Comparison of ENCODE assay signal across 23 mouse cellular contexts in genomic region chr3:65385771-65386170, GRCm38 (mm10). TPM values are rescaled to one million over a fixed set of nuclear protein-coding genes. Genes with fewer than 3 reads are reported as not detected.
A peak's percentile ranks its signal among the peaks of the same experiment; 100 is the strongest.
DNase-seq lines count a peak whose midpoint lies in the region; ATAC-seq and TF ChIP-seq lines count a peak whose summit lies in the region.
"Had no signal": no experiment of that assay in that cellular context is flagged by ENCODE, and none has a peak within 500 bp of the region (broad histone marks: within the 10 kb centered on the region; RNA-seq: fewer than 3 reads in every experiment).

No protein-coding gene starts in this region.

- no peak for TF ChIP-seq POLR2A in lung, adult 2 months (IDR thresholded peaks at IDR 0.05; ENCODE audit: borderline replicate concordance, extremely low read depth, low read depth, low read length)

- H3K4me1 ChIP-seq in lung, postnatal 0 days (ENCODE audit: insufficient read depth, low read depth, low read length) = no peaks in the 10 kb centered on the region
- peaks cover 3% of the 10 kb centered on the region for H3K4me1 ChIP-seq in lung, adult 2 months (ENCODE audit: control insufficient read depth, insufficient read depth, low read length)
- peaks cover 5% of the 10 kb centered on the region for H3K4me1 ChIP-seq in heart, postnatal 0 days (ENCODE audit: control insufficient read depth, insufficient read depth)
- peaks cover 9% of the 10 kb centered on the region; the same call in 1 of the 2 replicates for H3K4me1 ChIP-seq in kidney, embryonic 15.5 days

- H3K36me3 ChIP-seq in lung, postnatal 0 days (ENCODE audit: insufficient read depth, low read length) = peaks cover 18% of the 10 kb centered on the region; the same call in 1 of the 2 replicates
- H3K36me3 ChIP-seq in heart, postnatal 0 days (replicated peaks; ENCODE audit: control insufficient read depth, insufficient read depth, low read length) = peaks cover 62% of the 10 kb centered on the region
- H3K36me3 ChIP-seq in kidney, embryonic 15.5 days = peaks cover 91% of the 10 kb centered on the region

- peak; percentile 74 for ATAC-seq in lung, postnatal 0 days
- ATAC-seq in heart, postnatal 0 days (ENCODE audit: insufficient read depth, low read depth) = no peak
- no peak for ATAC-seq in kidney, embryonic 15.5 days (replicated peaks; ENCODE audit: low FRiP score)
- ATAC-seq: activated CD4-positive, CD25-positive, alpha-beta regulatory T cell, adult 4 months; CD4-positive, CD25-positive, alpha-beta regulatory T cell, adult 4 months; inflammation-experienced regulatory T-cells, adult 6 months; midbrain, embryonic 13.5 days had no signal

- no peak overlapping the region; the same call in 1 of the 2 replicates for H3K4me3 ChIP-seq in gastrocnemius, adult 2 months
- H3K4me3 ChIP-seq in lung, postnatal 0 days (ENCODE audit: low read depth, low read length) = no peak overlapping the region
- H3K4me3 ChIP-seq in lung, adult 2 months (replicated peaks; ENCODE audit: extremely low read depth, low read depth, low read length) = no peak overlapping the region
- H3K4me3 ChIP-seq in heart, postnatal 0 days (ENCODE audit: low read depth, low read length) = no peak overlapping the region
- no peak overlapping the region for H3K4me3 ChIP-seq in kidney, embryonic 15.5 days (replicated peaks)
- H3K4me3 ChIP-seq: embryonic facial prominence, embryonic 12.5 days; left cerebral cortex, adult 2 months; lung, embryonic 15.5 days; midbrain, embryonic 13.5 days had no signal

- DNase-seq in gastrocnemius, adult 2 months = no peak
- no peak for DNase-seq in gastrocnemius, postnatal 25 days
- DNase-seq in lung, postnatal 0 days (ENCODE audit: low spot score) = peak; percentile 57
- DNase-seq in lung, adult 2 months = no peak
- peak; percentile 54 for DNase-seq in MN1 (ENCODE audit: low spot score)
- peak; percentile 21 for DNase-seq in heart, postnatal 0 days (ENCODE audit: low spot score)
- DNase-seq: adrenal gland, adult 8-10 months; cerebellum, adult 18-20 months; cerebellum, postnatal 25 days; forebrain, postnatal 0 days; kidney, adult 18-20 months; thymus, postnatal 14 days had no signal

- H3K9ac ChIP-seq in lung, postnatal 0 days (replicated peaks; ENCODE audit: low read depth) = no peak overlapping the region
- H3K9ac ChIP-seq in heart, postnatal 0 days (replicated peaks; ENCODE audit: low read depth, low read length) = no peak overlapping the region
- H3K9ac ChIP-seq in kidney, embryonic 15.5 days = no peak overlapping the region
- H3K9ac ChIP-seq: embryonic facial prominence, embryonic 12.5 days; forebrain, postnatal 0 days; hindbrain, embryonic 14.5 days; liver, embryonic 14.5 days; lung, embryonic 15.5 days; midbrain, embryonic 13.5 days had no signal

- TF ChIP-seq EP300 in lung, postnatal 0 days (IDR thresholded peaks at IDR 0.05) = no peak
- TF ChIP-seq EP300 in heart, postnatal 0 days (IDR thresholded peaks at IDR 0.05; ENCODE audit: low read depth) = no peak

- H3K27me3 ChIP-seq in lung, postnatal 0 days (replicated peaks; ENCODE audit: insufficient read depth, low read length) = no peaks in the 10 kb centered on the region
- no peaks in the 10 kb centered on the region for H3K27me3 ChIP-seq in heart, postnatal 0 days (ENCODE audit: control insufficient read depth, insufficient read depth, low read length)
- no peaks in the 10 kb centered on the region for H3K27me3 ChIP-seq in kidney, embryonic 15.5 days
- H3K27me3 ChIP-seq: embryonic facial prominence, embryonic 12.5 days; lung, embryonic 15.5 days; midbrain, embryonic 13.5 days had no signal

- TF ChIP-seq CTCF in gastrocnemius, adult 2 months (IDR thresholded peaks at IDR 0.05) = no peak
- no peak for TF ChIP-seq CTCF in lung, postnatal 0 days (IDR thresholded peaks at IDR 0.05)
- no peak for TF ChIP-seq CTCF in lung, adult 2 months (IDR thresholded peaks at IDR 0.05; ENCODE audit: insufficient read depth, low read length)
- no peak for TF ChIP-seq CTCF in heart, postnatal 0 days (IDR thresholded peaks at IDR 0.05; ENCODE audit: low read depth)

- no peaks in the 10 kb centered on the region for H3K9me3 ChIP-seq in lung, postnatal 0 days (ENCODE audit: low read length)
- no peaks in the 10 kb centered on the region for H3K9me3 ChIP-seq in heart, postnatal 0 days (replicated peaks; ENCODE audit: control insufficient read depth, low read length)
- H3K9me3 ChIP-seq in kidney, embryonic 15.5 days (replicated peaks) = no peaks in the 10 kb centered on the region
- H3K9me3 ChIP-seq: embryonic facial prominence, embryonic 12.5 days; lung, embryonic 15.5 days; midbrain, embryonic 13.5 days had no signal

- H3K4me2 ChIP-seq in lung, postnatal 0 days (replicated peaks; ENCODE audit: low read depth, low read length) = no peak overlapping the region
- H3K4me2 ChIP-seq in heart, postnatal 0 days (ENCODE audit: low read depth, low read length) = no peak overlapping the region
- H3K4me2 ChIP-seq in kidney, embryonic 15.5 days = no peak overlapping the region
- H3K4me2 ChIP-seq: embryonic facial prominence, embryonic 12.5 days; hindbrain, embryonic 14.5 days; lung, embryonic 15.5 days; midbrain, embryonic 13.5 days had no signal

- peak overlapping the region; percentile 87 for H3K27ac ChIP-seq in gastrocnemius, adult 2 months
- no peak overlapping the region for H3K27ac ChIP-seq in lung, postnatal 0 days (ENCODE audit: low read length)
- H3K27ac ChIP-seq in heart, postnatal 0 days (ENCODE audit: low read depth) = no peak overlapping the region
- H3K27ac ChIP-seq in kidney, embryonic 15.5 days = no peak overlapping the region
- H3K27ac ChIP-seq: embryonic facial prominence, embryonic 12.5 days; hindbrain, embryonic 14.5 days; kidney, postnatal 0 days; left cerebral cortex, adult 2 months; liver, embryonic 14.5 days; lung, embryonic 15.5 days; midbrain, embryonic 13.5 days had no signal

- intact Hi-C loops in gastrocnemius, adult 2 months (cut with DNase I) = loop anchor here (2.0 to 10.0 kb wide), 4 partner anchors 143 to 549 kb away; partner anchors contain the start of genes Lekr1 and Tiparp

RNA-seq across cellular contexts. Expression of gene Ssr3, which starts 6.7 kb away (rescaled TPM):
- 100 to 1,000 TPM; 135 to 154 TPM for total RNA-seq in gastrocnemius, adult 2 months (2021)
- 100 to 1,000 TPM; 120 to 130 TPM for total RNA-seq in gastrocnemius, postnatal 25 days (2021)
- 180 TPM in 2 replicates for polyA plus RNA-seq in lung, postnatal 0 days (2015; fragmentation: Nextera tagmentation; extraction: Ambion mirVana)
- 44.2 and 69.4 TPM in 2 replicates for polyA plus RNA-seq in lung, adult 2 months (2012; rRNA removed)
- 136 and 146 TPM in 2 replicates for total RNA-seq in heart, postnatal 0 days (2014; rRNA removed; ENCODE audit: low replicate concordance)
- polyA plus RNA-seq in heart, postnatal 0 days (2015; fragmentation: Nextera tagmentation; extraction: Ambion mirVana) = 140 and 141 TPM in 2 replicates
- polyA plus RNA-seq in kidney, embryonic 15.5 days (2015; fragmentation: Nextera tagmentation; extraction: Ambion mirVana) = 283 and 305 TPM in 2 replicates

Comparison
In these comparisons a context has a peak if more than half of its experiments do, and no peak if none do; other contexts are left out.
1. DNase-seq: peak in lung, postnatal 0 days (single experiment), MN1 (single experiment) and heart, postnatal 0 days (single experiment); none in gastrocnemius, adult 2 months (single experiment), gastrocnemius, postnatal 25 days (single experiment) and lung, adult 2 months (single experiment).